Mouse (Mus musculus) forebrain, embryonic 16.5 days (tissue): ENCODE data around the gene Smarcc2. TPM values are rescaled to one million over a fixed set of nuclear protein-coding genes. Genes with fewer than 3 reads are reported as not detected.

Source experiments
- ATAC-seq: fragments of 200-750 bp; cut with Nextera tagmentation; 2 replicates; pipeline ENCODE4 v1.8.0; 2017; ENCODE audit warnings: mild to moderate bottlenecking, moderate library complexity
- H3K27ac ChIP-seq: fragments of 300-500 bp; sonication (generic); 2 replicates; pipeline ENCODE4 v1.5.1; 2014; ENCODE audit warnings: low read length, control low read depth
- H3K27me3 ChIP-seq: fragments of 300-500 bp; sonication (generic); replicated peaks from 2 replicates; pipeline ENCODE4 v1.6.1; 2014; ENCODE audit warnings: low read length; ENCODE audit not compliant: control insufficient read depth, insufficient read depth
- H3K36me3 ChIP-seq: fragments of 300-500 bp; sonication (generic); 2 replicates; pipeline ENCODE4 v1.6.1; 2014; ENCODE audit not compliant: control insufficient read depth, insufficient read depth
- H3K4me1 ChIP-seq: fragments of 300-500 bp; sonication (generic); replicated peaks from 2 replicates; pipeline ENCODE4 v1.6.1; 2014; ENCODE audit warnings: low read length; ENCODE audit not compliant: control insufficient read depth, insufficient read depth
- H3K4me2 ChIP-seq: fragments of 300-500 bp; sonication (generic); 2 replicates; pipeline ENCODE4 v1.6.1; 2014; ENCODE audit warnings: mild to moderate bottlenecking, low read length, control low read depth
- H3K4me3 ChIP-seq: fragments of 300-500 bp; sonication (generic); replicated peaks from 2 replicates; pipeline ENCODE4 v1.5.1; 2014; ENCODE audit warnings: mild to moderate bottlenecking, low read length, control low read depth
- H3K9ac ChIP-seq: fragments of 300-500 bp; sonication (generic); replicated peaks from 2 replicates; pipeline ENCODE4 v1.6.1; 2014; ENCODE audit warnings: low read depth, low read length, control low read depth
- H3K9me3 ChIP-seq: fragments of 300-500 bp; sonication (generic); 2 replicates; pipeline ENCODE4 v1.6.1; 2016; ENCODE audit warnings: low read length; ENCODE audit not compliant: control insufficient read depth
- WGBS: fragments of 180-500 bp; shearing (Covaris S2); extraction: QIAGEN DNeasy Blood & Tissue Kit; methylation state at CpG from one replicate; pipeline ENCODE4 v1.1.7; 2014; 5-methylcytosine and 5-hydroxymethylcytosine counted together
- microRNA-seq: library from miRNA; unstranded; fragments of <30 nt; microRNA quantifications from one replicate; pipeline ENCODE4, GENCODE M21; 2017
- polyA plus RNA-seq: library from polyadenylated mRNA; unstranded; fragments of >200 nt; fragmentation: Nextera tagmentation; extraction: Ambion mirVana; gene quantifications from 2 replicates; pipeline ENCODE4 v1.2.1, GENCODE M21; 2015

Gene Smarcc2
- polyA plus RNA-seq, 1 experiment from 2014 or later: 215 TPM

- no peak for ATAC-seq
- H3K4me3 ChIP-seq: peak overlapping the region; percentile 77
- peak overlapping the region; percentile 100 for H3K4me2 ChIP-seq
- no peak overlapping the region for H3K27ac ChIP-seq
- peaks cover 4% of the 10 kb centered on the region; the same call in 1 of the 2 replicates for H3K27me3 ChIP-seq
- WGBS: 31% methylated on average over 28 of the region's 28 CpGs
- H3K9me3 ChIP-seq: no peaks in the 10 kb centered on the region
- peaks cover 19% of the 10 kb centered on the region for H3K4me1 ChIP-seq
- peak overlapping the region; percentile 71 for H3K9ac ChIP-seq
- H3K36me3 ChIP-seq: no peaks in the 10 kb centered on the region
These were observed 67.6 kb downstream of the Smarcc2 start for GRCm38 (mm10) chr10:128526366-128527356.

- ATAC-seq: no peak
- Histone ChIP-seq H3K4me2 (no peak overlapping the region), H3K9ac (no peak overlapping the region), H3K27me3 (no peaks in the 10 kb centered on the region), H3K4me3 (no peak overlapping the region), H3K27ac (no peak overlapping the region), H3K9me3 (no peaks in the 10 kb centered on the region), H3K4me1 (peaks cover 6% of the 10 kb centered on the region; the same call in 1 of the 2 replicates), H3K36me3 (no peaks in the 10 kb centered on the region)
- 84% methylated on average over 2 of the region's 2 CpGs for WGBS
These were observed 76.2 kb downstream of the Smarcc2 start for GRCm38 (mm10) chr10:128535206-128535605.

GRCm38 (mm10) chr10:128535624-128536265 is 76.7 kb downstream of the Smarcc2 start:
- WGBS: 75% methylated on average over 4 of the region's 4 CpGs
- ATAC-seq: no peak; the same call in 1 of the 2 replicates
- peak overlapping the region; percentile 22 for H3K4me3 ChIP-seq
- H3K9ac ChIP-seq: 0 out of 2 replicates have a peak overlapping the region, but pooled peaks have one; percentile 20
- H3K4me1 ChIP-seq: peaks cover 6% of the 10 kb centered on the region; the same call in 1 of the 2 replicates
- no peaks in the 10 kb centered on the region for H3K9me3 ChIP-seq
- H3K27ac ChIP-seq: peak overlapping the region; percentile 26; the same call in 1 of the 2 replicates
- no peaks in the 10 kb centered on the region for H3K36me3 ChIP-seq
- peak overlapping the region; percentile 43 for H3K4me2 ChIP-seq
- no peaks in the 10 kb centered on the region for H3K27me3 ChIP-seq

GRCm38 (mm10) chr10:128536266-128536940 is 77.4 kb downstream of the Smarcc2 start:
- H3K27me3 ChIP-seq: no peaks in the 10 kb centered on the region
- peak overlapping the region; percentile 22 for H3K4me3 ChIP-seq
- no peaks in the 10 kb centered on the region for H3K9me3 ChIP-seq
- ATAC-seq: peak; percentile 93
- WGBS: 16% methylated on average over 18 of the region's 18 CpGs
- no peaks in the 10 kb centered on the region for H3K36me3 ChIP-seq
- H3K4me1 ChIP-seq: peaks cover 6% of the 10 kb centered on the region; the same call in 1 of the 2 replicates
- H3K9ac ChIP-seq: 0 out of 2 replicates have a peak overlapping the region, but pooled peaks have one; percentile 20
- H3K27ac ChIP-seq: no peak overlapping the region; the same call in 1 of the 2 replicates
- H3K4me2 ChIP-seq: peak overlapping the region; percentile 43

- no peak overlapping the region for H3K27ac ChIP-seq
- WGBS: 88% methylated on average over 1 of the region's 1 CpGs
- H3K9me3 ChIP-seq: no peaks in the 10 kb centered on the region
- H3K27me3 ChIP-seq: no peaks in the 10 kb centered on the region
- H3K4me1 ChIP-seq: peaks cover 6% of the 10 kb centered on the region; the same call in 1 of the 2 replicates
- peaks cover 2% of the 10 kb centered on the region for H3K36me3 ChIP-seq
- no peak for ATAC-seq
- H3K9ac ChIP-seq: no peak overlapping the region
- H3K4me2 ChIP-seq: no peak overlapping the region
- H3K4me3 ChIP-seq: no peak overlapping the region
These were observed 79.4 kb downstream of the Smarcc2 start for GRCm38 (mm10) chr10:128538340-128538870.

Small RNA genes within 50 kb of the gene (microRNA-seq; reads per million reads assigned to microRNA genes)
- gene Mir6916: not detected
- gene Mir8105: not detected

Other genes with a start within 250 kb of the Smarcc2 start
- gene Spryd4, start 247.4 kb upstream of the Smarcc2 start, polyA plus RNA-seq: 16.6 and 18.0 TPM in 2 replicates
- gene Mip, start 233.4 kb upstream of the Smarcc2 start, polyA plus RNA-seq: not detected in 2 replicates
- 29.4 and 32.2 TPM in 2 replicates for gene Timeless, start 227.2 kb upstream of the Smarcc2 start, polyA plus RNA-seq
- not detected in 2 replicates for gene Apon, start 205.2 kb upstream of the Smarcc2 start, polyA plus RNA-seq
- not detected in 2 replicates for gene Apof, start 190.6 kb upstream of the Smarcc2 start, polyA plus RNA-seq
- 18.7 and 23.3 TPM in 2 replicates for gene Stat2, start 188.7 kb upstream of the Smarcc2 start, polyA plus RNA-seq
- 0.39 TPM in 1 of 2 replicates, not detected in the other for gene Il23a, start 160.5 kb upstream of the Smarcc2 start, polyA plus RNA-seq
- 27.8 and 28.5 TPM in 2 replicates for gene Pan2, start 155.9 kb upstream of the Smarcc2 start, polyA plus RNA-seq
- 190 and 195 TPM in 2 replicates for gene Cnpy2, start 136.8 kb upstream of the Smarcc2 start, polyA plus RNA-seq
- gene Cs, start 121.5 kb upstream of the Smarcc2 start, polyA plus RNA-seq: 247 and 259 TPM in 2 replicates
- 32.2 and 32.7 TPM in 2 replicates for gene Coq10a, start 90.3 kb upstream of the Smarcc2 start, polyA plus RNA-seq
- gene Ankrd52, start 82.1 kb upstream of the Smarcc2 start, polyA plus RNA-seq: 11.3 and 13.2 TPM in 2 replicates
- gene Slc39a5, start 58.0 kb upstream of the Smarcc2 start, polyA plus RNA-seq: 0.10 and 0.25 TPM in 2 replicates
- 139 and 147 TPM in 2 replicates for gene Nabp2, start 47.8 kb upstream of the Smarcc2 start, polyA plus RNA-seq
- gene Rnf41, start 47.6 kb upstream of the Smarcc2 start, polyA plus RNA-seq: 121 and 122 TPM in 2 replicates
- 599 and 678 TPM in 2 replicates for gene Myl6, start 34.9 kb downstream of the Smarcc2 start, polyA plus RNA-seq
- 5.4 and 5.9 TPM in 2 replicates for gene Myl6b, start 39.4 kb downstream of the Smarcc2 start, polyA plus RNA-seq
- gene Esyt1, start 66.6 kb downstream of the Smarcc2 start, polyA plus RNA-seq: 9.0 and 9.6 TPM in 2 replicates
- 20.9 and 21.7 TPM in 2 replicates for gene Zc3h10, start 88.5 kb downstream of the Smarcc2 start, polyA plus RNA-seq
- 2,032 and 2,064 TPM in 2 replicates for gene Rpl41, start 90.1 kb downstream of the Smarcc2 start, polyA plus RNA-seq
- 149 and 152 TPM in 2 replicates for gene Pa2g4, start 106.7 kb downstream of the Smarcc2 start, polyA plus RNA-seq
- 0.46 and 0.62 TPM in 2 replicates for gene Erbb3, start 130.4 kb downstream of the Smarcc2 start, polyA plus RNA-seq
- 358 and 398 TPM in 2 replicates for gene Rps26, start 167.5 kb downstream of the Smarcc2 start, polyA plus RNA-seq
- 9.0 and 15.6 TPM in 2 replicates for gene Ikzf4, start 186.7 kb downstream of the Smarcc2 start, polyA plus RNA-seq
- gene Suox, start 214.8 kb downstream of the Smarcc2 start, polyA plus RNA-seq: 11.2 and 12.7 TPM in 2 replicates
- gene Rab5b, start 237.0 kb downstream of the Smarcc2 start, polyA plus RNA-seq: 128 and 131 TPM in 2 replicates
- 0.14 and 0.25 TPM in 2 replicates for gene Pmel, start 244.9 kb downstream of the Smarcc2 start, polyA plus RNA-seq
- gene Cdk2, start 245.8 kb downstream of the Smarcc2 start, polyA plus RNA-seq: 29.7 and 37.8 TPM in 2 replicates